Mouse (Mus musculus) liver, embryonic 15.5 days (tissue): ENCODE results near the gene Slc12a5. TPM values are rescaled to one million over a fixed set of nuclear protein-coding genes. Genes with fewer than 3 reads are reported as not detected.

Experiments
- ATAC-seq: fragments of 200-750 bp; cut with Nextera tagmentation; 2 replicates; pipeline ENCODE4 v1.8.0; 2017; ENCODE audit warnings: moderate number of reproducible peaks, mild to moderate bottlenecking, moderate library complexity; ENCODE audit not compliant: insufficient read depth
- H3K27ac ChIP-seq: fragments of 300-500 bp; sonication (generic); replicated peaks from 2 replicates; pipeline ENCODE4 v1.5.1; 2015; ENCODE audit warnings: mild to moderate bottlenecking, inconsistent platforms
- H3K27me3 ChIP-seq: fragments of 300-500 bp; sonication (generic); 2 replicates; pipeline ENCODE4 v1.6.1; 2015; ENCODE audit warnings: mild to moderate bottlenecking, inconsistent platforms
- H3K36me3 ChIP-seq: fragments of 300-500 bp; sonication (generic); replicated peaks from 2 replicates; pipeline ENCODE4 v1.6.1; 2015; ENCODE audit warnings: moderate library complexity, mild to moderate bottlenecking, inconsistent platforms
- H3K4me1 ChIP-seq: fragments of 300-500 bp; sonication (generic); replicated peaks from 2 replicates; pipeline ENCODE4 v1.6.1; 2015; ENCODE audit warnings: inconsistent platforms
- H3K4me2 ChIP-seq: fragments of 300-500 bp; sonication (generic); 2 replicates; pipeline ENCODE4 v1.6.1; 2015; ENCODE audit warnings: moderate library complexity, mild to moderate bottlenecking, inconsistent platforms
- H3K4me3 ChIP-seq: fragments of 300-500 bp; sonication (generic); replicated peaks from 2 replicates; pipeline ENCODE4 v1.5.1; 2015; ENCODE audit warnings: mild to moderate bottlenecking, inconsistent platforms
- H3K9ac ChIP-seq: fragments of 300-500 bp; sonication (generic); 2 replicates; pipeline ENCODE4 v1.6.1; 2015; ENCODE audit warnings: moderate library complexity, mild to moderate bottlenecking, inconsistent platforms
- H3K9me3 ChIP-seq: fragments of 300-500 bp; sonication (generic); replicated peaks from 2 replicates; pipeline ENCODE4 v1.6.1; 2016; ENCODE audit warnings: inconsistent platforms
- WGBS: fragments of 180-500 bp; shearing (Covaris S2); methylation state at CpG from one replicate; pipeline ENCODE4 v1.1.7; 2015; ENCODE audit warnings: mixed read lengths; ENCODE audit not compliant: insufficient replicate concordance; 5-methylcytosine and 5-hydroxymethylcytosine counted together
- polyA plus RNA-seq: library from polyadenylated mRNA; unstranded; fragments of >200 nt; fragmentation: Nextera tagmentation; extraction: Ambion mirVana; gene quantifications from 2 replicates; pipeline ENCODE4 v1.2.1, GENCODE M21; 2015

Slc12a5 gene
- polyA plus RNA-seq, 1 experiment from 2014 or later: 0.26 TPM

GRCm38 (mm10) chr2:165003108-165003507 lies 42.5 kb downstream of the Slc12a5 start:
- Histone ChIP-seq H3K4me3 (no peak overlapping the region), H3K4me2 (no peak overlapping the region), H3K9me3 (no peaks in the 10 kb centered on the region), H3K9ac (no peak overlapping the region), H3K4me1 (peaks cover 4% of the 10 kb centered on the region), H3K36me3 (peaks cover 78% of the 10 kb centered on the region), H3K27ac (no peak overlapping the region), H3K27me3 (peaks cover 16% of the 10 kb centered on the region)
- WGBS: 93% methylated on average over 3 of the region's 3 CpGs
- no peak for ATAC-seq

GRCm38 (mm10) chr2:165004237-165004636 lies 43.6 kb downstream of the Slc12a5 start:
- no peak overlapping the region for H3K9ac ChIP-seq
- no peaks in the 10 kb centered on the region for H3K4me1 ChIP-seq
- H3K27ac ChIP-seq: no peak overlapping the region
- 80% methylated on average over 10 of the region's 10 CpGs for WGBS
- H3K9me3 ChIP-seq: no peaks in the 10 kb centered on the region
- ATAC-seq: no peak
- peaks cover 4% of the 10 kb centered on the region; the same call in 1 of the 2 replicates for H3K27me3 ChIP-seq
- H3K4me3 ChIP-seq: no peak overlapping the region
- H3K4me2 ChIP-seq: no peak overlapping the region
- peaks cover 90% of the 10 kb centered on the region for H3K36me3 ChIP-seq

GRCm38 (mm10) chr2:165006813-165007212 lies 46.2 kb downstream of the Slc12a5 start:
- Histone ChIP-seq H3K9me3 (no peaks in the 10 kb centered on the region), H3K9ac (no peak overlapping the region), H3K36me3 (peaks cover 96% of the 10 kb centered on the region), H3K4me3 (no peak overlapping the region), H3K27me3 (no peaks in the 10 kb centered on the region), H3K4me2 (no peak overlapping the region), H3K27ac (0 out of 2 replicates have a peak overlapping the region, but pooled peaks have one; percentile 16), H3K4me1 (peaks cover 11% of the 10 kb centered on the region; the same call in 1 of the 2 replicates)
- peak; percentile 58; the same call in 1 of the 2 replicates for ATAC-seq
- WGBS: 70% methylated on average over 4 of the region's 4 CpGs

GRCm38 (mm10) chr2:165007986-165008385 lies 47.4 kb downstream of the Slc12a5 start:
- ATAC-seq: no peak
- peaks cover 11% of the 10 kb centered on the region; the same call in 1 of the 2 replicates for H3K4me1 ChIP-seq
- WGBS: 85% methylated on average over 1 of the region's 1 CpGs
- H3K4me3 ChIP-seq: no peak overlapping the region
- H3K27ac ChIP-seq: no peak overlapping the region
- peaks cover 96% of the 10 kb centered on the region for H3K36me3 ChIP-seq
- no peaks in the 10 kb centered on the region for H3K9me3 ChIP-seq
- H3K9ac ChIP-seq: no peak overlapping the region
- H3K4me2 ChIP-seq: no peak overlapping the region
- no peaks in the 10 kb centered on the region for H3K27me3 ChIP-seq

GRCm38 (mm10) chr2:165009161-165009560 lies 48.6 kb downstream of the Slc12a5 start:
- H3K27me3 ChIP-seq: no peaks in the 10 kb centered on the region
- no peak overlapping the region for H3K9ac ChIP-seq
- peaks cover 11% of the 10 kb centered on the region; the same call in 1 of the 2 replicates for H3K4me1 ChIP-seq
- no peak overlapping the region for H3K4me3 ChIP-seq
- no peak overlapping the region for H3K27ac ChIP-seq
- H3K4me2 ChIP-seq: no peak overlapping the region
- WGBS: 87% methylated on average over 14 of the region's 14 CpGs
- ATAC-seq: no peak
- peaks cover 88% of the 10 kb centered on the region for H3K36me3 ChIP-seq
- no peaks in the 10 kb centered on the region for H3K9me3 ChIP-seq

GRCm38 (mm10) chr2:165009581-165009980 lies 49.0 kb downstream of the Slc12a5 start:
- peaks cover 14% of the 10 kb centered on the region for H3K4me1 ChIP-seq
- H3K36me3 ChIP-seq: peaks cover 84% of the 10 kb centered on the region
- H3K9ac ChIP-seq: no peak overlapping the region
- no peaks in the 10 kb centered on the region for H3K27me3 ChIP-seq
- no peak overlapping the region for H3K27ac ChIP-seq
- ATAC-seq: no peak
- no peak overlapping the region for H3K4me2 ChIP-seq
- H3K4me3 ChIP-seq: no peak overlapping the region
- H3K9me3 ChIP-seq: no peaks in the 10 kb centered on the region
- WGBS: 83% methylated on average over 2 of the region's 2 CpGs

GRCm38 (mm10) chr2:165010351-165010750 lies 49.7 kb downstream of the Slc12a5 start:
- H3K4me1 ChIP-seq: peaks cover 21% of the 10 kb centered on the region
- H3K27me3 ChIP-seq: no peaks in the 10 kb centered on the region
- WGBS: 61% methylated on average over 10 of the region's 10 CpGs
- H3K9ac ChIP-seq: no peak overlapping the region
- H3K27ac ChIP-seq: no peak overlapping the region
- peaks cover 77% of the 10 kb centered on the region for H3K36me3 ChIP-seq
- no peak overlapping the region for H3K4me3 ChIP-seq
- no peaks in the 10 kb centered on the region for H3K9me3 ChIP-seq
- no peak overlapping the region for H3K4me2 ChIP-seq
- no peak for ATAC-seq

- H3K9ac ChIP-seq: no peak overlapping the region
- no peaks in the 10 kb centered on the region for H3K9me3 ChIP-seq
- 47% methylated on average over 5 of the region's 5 CpGs for WGBS
- no peak overlapping the region for H3K27ac ChIP-seq
- no peak for ATAC-seq
- H3K4me3 ChIP-seq: no peak overlapping the region
- no peaks in the 10 kb centered on the region for H3K27me3 ChIP-seq
- peaks cover 21% of the 10 kb centered on the region for H3K4me1 ChIP-seq
- H3K4me2 ChIP-seq: no peak overlapping the region
- H3K36me3 ChIP-seq: peaks cover 41% of the 10 kb centered on the region
Observed at GRCm38 (mm10) chr2:165014935-165015334, 54.3 kb downstream of the Slc12a5 start.

GRCm38 (mm10) chr2:165020490-165020889 lies 59.9 kb downstream of the Slc12a5 start:
- H3K27ac ChIP-seq: no peak overlapping the region
- no peak overlapping the region for H3K4me3 ChIP-seq
- H3K4me1 ChIP-seq: no peaks in the 10 kb centered on the region
- H3K36me3 ChIP-seq: peaks cover 22% of the 10 kb centered on the region
- 77% methylated on average over 3 of the region's 3 CpGs for WGBS
- no peaks in the 10 kb centered on the region for H3K27me3 ChIP-seq
- no peak overlapping the region for H3K4me2 ChIP-seq
- H3K9me3 ChIP-seq: no peaks in the 10 kb centered on the region
- no peak overlapping the region for H3K9ac ChIP-seq
- no peak for ATAC-seq

GRCm38 (mm10) chr2:165027163-165027562 lies 66.6 kb downstream of the Slc12a5 start:
- H3K36me3 ChIP-seq: peaks cover 8% of the 10 kb centered on the region
- no peak overlapping the region for H3K9ac ChIP-seq
- ATAC-seq: no peak
- no peaks in the 10 kb centered on the region for H3K4me1 ChIP-seq
- no peak overlapping the region for H3K4me3 ChIP-seq
- 43% methylated on average over 1 of the region's 1 CpGs for WGBS
- no peak overlapping the region for H3K27ac ChIP-seq
- H3K9me3 ChIP-seq: no peaks in the 10 kb centered on the region
- no peaks in the 10 kb centered on the region for H3K27me3 ChIP-seq
- H3K4me2 ChIP-seq: no peak overlapping the region

- H3K4me2 ChIP-seq: no peak overlapping the region
- no peak overlapping the region for H3K4me3 ChIP-seq
- no peaks in the 10 kb centered on the region for H3K9me3 ChIP-seq
- H3K36me3 ChIP-seq: no peaks in the 10 kb centered on the region
- H3K27ac ChIP-seq: no peak overlapping the region
- ATAC-seq: no peak
- H3K4me1 ChIP-seq: peaks cover 29% of the 10 kb centered on the region
- 68% methylated on average over 3 of the region's 3 CpGs for WGBS
- no peak overlapping the region for H3K9ac ChIP-seq
- no peaks in the 10 kb centered on the region for H3K27me3 ChIP-seq
Observed at GRCm38 (mm10) chr2:165032533-165032932, 71.9 kb downstream of the Slc12a5 start.

GRCm38 (mm10) chr2:165033306-165033705 lies 72.7 kb downstream of the Slc12a5 start:
- Histone ChIP-seq H3K27me3 (0 out of 2 replicates have a peak, but pooled peaks cover 1% of the 10 kb centered on the region), H3K9ac (peak overlapping the region; percentile 86; the same call in 1 of the 2 replicates), H3K4me3 (peak overlapping the region; percentile 91), H3K36me3 (no peaks in the 10 kb centered on the region), H3K9me3 (no peaks in the 10 kb centered on the region), H3K27ac (no peak overlapping the region), H3K4me2 (peak overlapping the region; percentile 86), H3K4me1 (peaks cover 29% of the 10 kb centered on the region)
- ATAC-seq: no peak
- WGBS: 56% methylated on average over 6 of the region's 6 CpGs
